Mouse (Mus musculus) left cerebral cortex, postnatal 25 days (tissue): ENCODE data around the gene Uap1l1. TPM values are rescaled to one million over a fixed set of nuclear protein-coding genes. Genes with fewer than 3 reads are reported as not detected.
A peak's percentile ranks its signal among the peaks of the same experiment; 100 is the strongest.
"Not testable (repeated sequence)": the region's sequence is repeated elsewhere in the genome, so short reads cannot be mapped to it uniquely, and the experiment has no call there.

Experiments used
- DNase-seq, 2 experiments: peaks; one replicate each; pipeline ENCODE4 v3.0.0; 2022; ENCODE audit warnings: low spot score in 2 of 2, mixed read lengths in 1 of 2
- intact Hi-C: fragments of 180-260 bp; cut with DNase I; formaldehyde crosslinking; loops from one replicate; pipeline ENCODE4 v1.15.1; 2025
- total RNA-seq, 2 experiments: library from RNA; stranded (reverse); gene quantifications; 2 replicates each; pipeline ENCODE4 v1.2.3; 2021

Uap1l1 gene
- total RNA-seq: 10 to 100 TPM; 11.3 to 14.0 TPM

DNA sequence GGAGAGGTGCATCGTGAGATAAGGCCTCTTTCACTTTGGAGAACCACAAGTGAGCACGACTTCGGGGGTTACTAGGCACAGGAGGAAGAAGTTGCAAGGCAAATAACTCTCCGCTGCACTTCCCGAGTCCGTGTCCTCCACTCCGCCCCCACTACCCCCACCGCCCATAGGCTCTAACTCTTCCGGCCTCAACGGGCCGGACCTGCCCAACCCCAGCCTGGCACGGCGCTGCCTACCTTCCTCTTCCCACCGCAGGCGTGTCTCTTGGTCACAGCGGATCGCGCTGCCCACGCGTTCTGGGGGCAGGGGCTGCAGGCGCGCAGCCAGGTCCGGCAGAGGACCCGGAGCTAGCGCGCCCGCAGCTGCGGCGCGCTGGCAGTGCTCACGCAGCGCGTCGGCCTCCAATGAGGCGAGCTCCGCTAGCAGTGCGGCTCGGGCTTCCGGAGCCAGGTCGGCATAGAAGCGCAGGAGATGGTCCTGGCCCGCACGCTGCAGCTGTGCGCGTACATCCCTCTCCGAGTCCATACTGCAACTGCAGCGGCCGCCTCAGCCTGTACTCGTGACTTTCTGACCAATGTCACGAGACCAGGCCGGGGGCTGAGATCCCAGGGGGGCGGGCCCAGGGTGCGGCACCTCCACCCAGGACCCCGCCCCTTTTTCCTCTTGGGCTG lies at the start of gene Uap1l1:
Uap1l1 (minus strand) TSS at position 592 of the 671 bp plus-strand sequence.
- intact Hi-C loops: loop anchor here (5.0 kb wide), 1 partner anchor 37 kb away; no protein-coding TSS in a partner anchor
- DNase-seq: peak; percentile 60 to 62

DNA sequence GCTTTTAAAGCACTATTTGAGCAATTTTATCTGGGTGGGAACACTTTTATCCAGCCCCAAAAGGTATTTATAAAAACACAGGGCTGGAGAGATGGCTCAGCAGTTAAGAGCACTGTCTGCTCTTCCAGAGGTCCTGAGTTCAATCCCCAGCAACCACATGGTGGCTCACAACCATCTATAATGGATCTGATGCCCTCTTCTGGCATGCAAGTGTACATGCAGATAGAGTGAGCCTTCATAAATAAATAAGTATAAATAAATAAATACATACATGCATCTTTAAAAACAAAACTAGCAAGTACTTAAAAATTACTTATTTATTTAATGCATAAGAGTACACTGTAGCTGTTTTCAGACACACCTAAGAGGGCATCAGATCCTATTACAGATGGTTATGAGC lies 48.0 kb upstream of the Uap1l1 start:
- intact Hi-C loops, DNase-seq: not testable (repeated sequence)

DNA sequence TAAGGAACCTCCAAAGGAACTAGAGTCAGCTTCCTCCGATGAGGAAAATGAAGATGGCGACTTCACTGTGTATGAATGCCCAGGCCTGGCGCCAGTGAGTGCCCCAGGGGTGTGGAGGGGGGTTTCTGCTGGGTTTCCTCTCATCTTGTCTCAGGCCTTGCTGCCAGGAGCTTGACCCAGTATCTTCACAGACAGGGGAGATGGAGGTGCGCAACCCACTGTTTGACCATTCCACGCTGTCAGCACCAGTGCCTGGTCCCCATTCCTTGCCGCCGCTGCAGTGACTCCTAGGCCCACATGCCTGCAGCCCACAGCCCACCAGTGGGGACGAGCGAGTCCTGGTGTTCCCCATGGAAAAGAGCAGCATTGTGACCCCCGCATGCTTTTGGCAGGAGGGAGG lies 43.4 kb upstream of the Uap1l1 start:
- intact Hi-C loops: no loop called here
- no peak for DNase-seq

DNA sequence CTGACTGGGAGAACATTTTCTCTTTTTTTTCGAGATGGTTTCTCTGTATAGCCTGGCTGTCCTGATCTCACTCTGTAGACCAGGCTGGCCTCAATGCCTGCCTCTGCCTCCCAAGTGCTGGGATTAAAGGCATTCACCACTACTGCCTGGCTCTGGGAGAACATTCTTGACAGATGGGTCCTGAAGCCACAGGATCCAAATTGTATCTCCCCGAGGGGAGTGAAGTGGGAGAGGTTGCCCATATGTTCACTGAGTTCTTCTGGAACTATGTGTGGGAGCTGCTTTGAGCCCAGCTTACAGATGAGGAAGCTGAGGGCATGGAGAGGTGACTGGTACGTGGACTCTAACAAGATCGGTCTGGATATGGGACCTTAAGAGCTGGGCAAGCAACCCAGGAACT lies 38.5 kb upstream of the Uap1l1 start:
- peak in 1 of 2 experiments; percentile 52 for DNase-seq
- intact Hi-C loops: loop anchor here (1.0 to 5.0 kb wide), 2 partner anchors 24 to 37 kb away; partner anchors contain the start of genes Abca2 and Uap1l1

DNA sequence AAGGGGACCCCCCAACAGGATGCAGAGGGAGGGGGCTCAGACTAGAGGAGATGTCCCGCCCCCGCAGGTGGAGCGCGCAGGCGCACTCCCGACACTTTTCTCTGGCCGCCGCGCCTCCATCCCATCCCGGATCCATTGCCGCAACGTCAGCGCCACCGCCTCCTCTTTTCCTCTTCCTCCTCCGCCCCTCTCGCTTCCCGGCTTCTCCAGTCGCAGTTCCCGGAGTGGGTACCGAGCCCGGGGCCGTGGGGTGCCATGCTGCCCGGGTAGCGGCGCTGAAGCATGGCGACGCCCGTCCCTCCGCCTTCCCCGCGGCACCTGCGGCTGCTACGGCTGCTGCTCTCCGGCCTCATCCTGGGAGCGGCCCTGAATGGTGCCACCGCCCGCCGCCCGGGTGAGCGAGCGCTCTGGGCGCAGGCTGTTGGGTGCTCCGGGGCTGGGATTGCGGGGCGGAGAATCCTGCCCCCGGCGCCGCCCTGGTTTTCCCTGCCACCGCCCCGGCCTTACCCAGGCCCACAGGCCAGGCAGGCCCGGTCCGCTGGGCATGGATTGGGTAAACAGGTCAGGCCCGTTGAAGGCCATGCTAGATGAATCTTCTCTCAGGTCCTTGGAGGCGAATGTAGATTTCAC lies 37.6 kb upstream of the Uap1l1 start:
- intact Hi-C loops: loop anchor here (1.0 to 5.0 kb wide), 2 partner anchors 25 to 36 kb away; partner anchors contain the start of genes Abca2 and Uap1l1
- DNase-seq: peak; percentile 89 to 96

DNA sequence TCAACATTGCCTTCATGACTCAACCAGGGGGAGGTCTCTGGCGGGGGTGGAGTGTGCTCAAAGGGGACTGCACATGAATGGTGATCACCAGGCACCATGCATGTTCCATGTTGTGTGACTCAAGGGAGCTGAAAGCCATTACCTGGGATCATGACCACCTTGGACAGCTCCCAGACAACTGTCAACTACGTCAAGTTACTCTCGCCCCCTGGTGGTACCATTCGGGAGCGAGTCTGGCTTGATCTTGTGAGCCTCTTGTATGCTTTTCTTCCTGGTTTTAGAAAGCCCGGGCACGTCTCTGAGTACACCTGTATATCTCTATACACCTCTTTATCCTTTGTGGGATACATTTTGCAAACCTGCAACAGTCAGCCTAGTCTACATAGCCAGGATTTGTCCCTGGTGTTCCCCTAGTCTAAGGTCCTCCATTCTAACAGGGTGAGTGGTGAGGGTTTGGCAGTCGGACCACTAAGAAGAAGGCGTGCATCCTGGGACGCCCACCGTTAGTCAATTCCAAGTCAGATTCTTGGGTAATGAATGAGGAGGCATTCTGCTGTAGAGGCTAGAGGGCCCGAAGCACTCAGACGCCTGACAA lies 37.0 kb upstream of the Uap1l1 start:
- intact Hi-C loops: loop anchor here (5.0 kb wide), 1 partner anchor 35 kb away; the partner anchor contains the start of gene Uap1l1

DNA sequence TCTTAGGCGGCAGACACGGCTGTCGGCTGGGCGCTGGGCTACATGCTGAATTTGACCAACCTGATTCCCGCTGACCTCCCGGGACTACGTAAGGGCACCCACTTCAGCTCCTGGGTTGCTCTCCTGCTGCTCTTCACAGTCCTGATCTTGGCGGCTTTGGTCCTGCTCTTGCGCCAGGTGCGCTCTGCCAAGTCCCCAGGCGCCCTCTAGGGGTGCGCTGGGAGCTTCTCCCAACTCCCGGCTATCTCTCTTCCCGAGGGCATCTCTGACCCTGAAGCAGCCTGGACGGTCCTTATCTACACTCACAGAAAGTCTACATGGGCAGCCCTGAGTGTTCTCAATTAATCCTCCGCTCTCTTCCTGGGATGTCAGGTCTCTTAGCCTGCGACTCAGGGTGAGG lies 35.3 kb upstream of the Uap1l1 start:
- DNase-seq: peak; percentile 61 to 71
- intact Hi-C loops: loop anchor here (2.0 to 5.0 kb wide), 2 partner anchors 24 to 33 kb away; partner anchors contain the start of gene Uap1l1

More for the DNA sequence above, 37.0 kb upstream of the Uap1l1 start:
- peak; percentile 70 to 73 for DNase-seq

DNA sequence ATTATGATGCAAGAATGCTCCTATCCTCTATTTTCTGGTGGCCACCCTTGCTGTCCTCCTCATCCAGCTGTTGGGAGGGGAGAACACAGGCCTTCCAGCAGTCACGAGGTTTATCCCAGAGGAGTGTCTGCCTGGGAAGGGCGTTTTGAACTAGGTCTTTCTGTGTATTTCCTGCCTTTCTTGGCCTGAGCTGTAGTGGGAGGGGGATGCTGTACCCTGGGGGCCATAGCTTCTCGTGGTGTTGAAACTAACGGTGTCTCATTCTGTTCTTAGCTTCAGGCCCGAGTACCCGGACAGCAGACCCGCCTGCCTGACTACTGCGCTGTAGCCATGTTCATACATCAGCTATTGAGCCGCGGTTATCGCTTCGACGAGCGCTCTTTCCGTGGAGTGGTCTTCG lies 34.8 kb upstream of the Uap1l1 start:
- intact Hi-C loops: loop anchor here (2.0 to 5.0 kb wide), 2 partner anchors 23 to 33 kb away; partner anchors contain the start of gene Uap1l1

DNA sequence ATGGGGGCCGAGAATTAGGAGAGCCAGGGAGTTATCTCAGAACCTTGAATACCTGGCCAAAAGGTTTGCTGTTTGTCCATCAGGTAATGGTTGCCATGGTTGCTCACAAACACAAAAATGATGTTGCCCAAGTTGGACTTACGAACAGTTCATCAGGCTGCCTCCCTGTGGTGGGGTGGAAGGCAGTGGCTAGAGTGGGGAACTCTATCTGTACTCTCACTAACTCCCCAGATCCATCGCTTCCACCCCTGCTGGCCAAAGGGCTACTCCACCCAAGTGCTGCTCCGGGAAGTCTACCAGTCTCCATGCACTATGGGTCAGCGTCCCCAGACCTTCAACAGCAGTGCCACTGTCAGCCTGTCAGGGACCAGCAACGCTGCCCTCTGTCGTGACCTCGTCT lies 33.6 kb upstream of the Uap1l1 start, which contains the start of gene Npdc1:
Npdc1 (plus strand) TSS at position 301 of the 400 bp plus-strand sequence.
- intact Hi-C loops: no loop called here
- no peak for DNase-seq

More for the DNA sequence above, 34.8 kb upstream of the Uap1l1 start:
- DNase-seq: no peak

DNA sequence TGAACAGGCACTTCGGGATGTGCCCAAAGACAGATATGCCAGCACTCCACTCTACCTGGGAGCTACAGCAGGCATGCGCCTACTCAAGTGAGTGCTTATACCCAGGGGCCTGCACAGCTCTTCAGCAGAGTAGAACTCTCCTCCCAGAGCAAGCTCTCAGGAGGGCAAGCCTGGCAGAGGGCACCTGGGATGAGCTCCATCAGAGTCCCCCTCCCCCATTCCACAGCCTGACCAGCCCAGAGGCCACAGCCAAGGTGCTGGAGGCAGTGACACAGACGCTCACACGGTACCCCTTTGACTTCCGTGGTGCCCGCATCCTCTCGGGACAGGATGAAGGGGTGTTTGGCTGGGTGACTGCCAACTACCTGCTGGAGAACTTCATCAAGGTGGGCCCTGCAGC lies 32.6 kb upstream of the Uap1l1 start:
- no peak for DNase-seq
- intact Hi-C loops: no loop called here

DNA sequence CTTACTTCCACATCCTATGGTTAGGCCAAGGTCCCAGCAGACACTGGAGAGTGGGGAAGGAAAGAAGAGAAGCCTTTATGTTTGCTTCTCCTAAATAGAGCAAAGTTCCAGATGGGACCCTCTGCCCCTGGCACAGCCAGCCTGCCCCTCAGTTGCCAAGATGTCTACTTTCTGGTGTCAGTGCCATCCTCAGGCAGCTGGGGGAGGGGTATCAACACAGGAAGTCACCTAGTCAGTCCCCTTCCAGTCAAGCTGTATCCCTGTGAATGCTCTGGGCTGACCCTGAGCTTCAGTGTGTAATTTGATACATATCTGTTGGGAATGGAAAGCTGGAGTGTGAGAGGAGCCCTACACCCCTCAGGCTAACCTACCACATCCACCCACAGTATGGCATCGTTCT lies 31.5 kb upstream of the Uap1l1 start:
- intact Hi-C loops: no loop called here
- no peak for DNase-seq

DNA sequence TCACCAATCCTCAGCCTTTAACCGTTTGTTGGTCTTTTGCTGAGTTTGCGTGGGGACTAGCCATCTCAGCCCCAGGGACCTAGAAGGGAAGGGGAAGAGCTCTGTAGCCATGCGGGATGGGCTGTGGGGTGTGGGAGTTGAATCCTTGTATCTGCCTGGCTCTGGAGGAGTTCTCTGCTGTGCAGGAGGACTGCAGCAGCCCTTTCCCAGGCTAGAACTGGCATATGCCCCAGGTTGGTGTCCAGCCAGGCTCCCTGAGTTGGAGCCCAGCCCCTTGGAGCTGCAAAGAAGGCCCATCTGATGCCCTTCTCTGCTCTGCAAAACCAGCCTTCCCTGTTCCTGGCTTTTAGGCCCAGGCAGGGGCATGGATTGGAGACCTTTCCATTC lies 31.1 kb upstream of the Uap1l1 start:
- DNase-seq: peak in 1 of 2 experiments; percentile 33
- intact Hi-C loops: no loop called here

DNA sequence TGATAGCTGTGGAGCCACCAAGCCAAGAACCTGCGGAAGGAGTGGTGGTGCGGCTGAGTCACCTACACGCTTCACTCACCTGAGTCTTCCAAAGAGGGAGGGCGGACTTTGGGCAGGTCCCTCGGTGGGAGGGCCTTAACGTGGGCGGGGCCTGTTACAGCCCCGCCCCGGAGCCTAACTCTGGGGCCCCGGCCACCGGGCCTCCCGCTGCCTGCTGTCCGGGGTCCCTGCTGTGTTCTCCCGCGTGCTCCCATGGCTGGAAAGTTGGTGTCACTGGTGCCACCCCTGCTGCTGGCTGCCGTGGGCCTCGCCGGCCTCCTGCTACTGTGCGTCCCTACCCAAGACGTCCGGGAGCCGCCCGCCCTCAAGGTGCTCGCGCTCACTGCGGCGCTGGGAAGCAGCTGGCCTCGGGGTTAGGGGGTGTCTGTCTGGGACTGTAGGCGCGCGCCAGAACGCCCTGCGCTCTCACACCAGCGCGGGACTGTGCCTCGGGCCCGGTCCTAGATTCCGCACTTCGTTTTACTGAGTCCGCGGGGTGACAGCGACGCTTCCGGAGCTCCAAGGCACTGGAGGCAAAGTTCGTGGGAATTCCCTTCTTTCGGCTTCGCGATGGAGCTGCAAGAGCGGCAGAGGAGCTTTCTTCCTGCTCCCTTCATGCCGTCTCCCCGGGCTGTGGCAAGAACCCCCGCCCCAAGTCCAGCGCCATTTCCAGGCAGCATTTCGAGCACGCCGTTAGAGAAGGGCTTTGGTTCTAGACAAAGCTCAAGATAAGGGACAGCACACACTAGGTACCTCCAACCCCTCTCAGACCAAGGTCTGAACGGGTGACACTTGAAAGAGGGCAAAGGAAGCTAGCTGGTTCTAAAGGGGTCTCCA lies 30.5 kb upstream of the Uap1l1 start, which contains the start of gene Entpd2:
Entpd2 (plus strand) TSS at position 154 of the 876 bp plus-strand sequence.
- intact Hi-C loops: no loop called here
- DNase-seq: no peak

DNA sequence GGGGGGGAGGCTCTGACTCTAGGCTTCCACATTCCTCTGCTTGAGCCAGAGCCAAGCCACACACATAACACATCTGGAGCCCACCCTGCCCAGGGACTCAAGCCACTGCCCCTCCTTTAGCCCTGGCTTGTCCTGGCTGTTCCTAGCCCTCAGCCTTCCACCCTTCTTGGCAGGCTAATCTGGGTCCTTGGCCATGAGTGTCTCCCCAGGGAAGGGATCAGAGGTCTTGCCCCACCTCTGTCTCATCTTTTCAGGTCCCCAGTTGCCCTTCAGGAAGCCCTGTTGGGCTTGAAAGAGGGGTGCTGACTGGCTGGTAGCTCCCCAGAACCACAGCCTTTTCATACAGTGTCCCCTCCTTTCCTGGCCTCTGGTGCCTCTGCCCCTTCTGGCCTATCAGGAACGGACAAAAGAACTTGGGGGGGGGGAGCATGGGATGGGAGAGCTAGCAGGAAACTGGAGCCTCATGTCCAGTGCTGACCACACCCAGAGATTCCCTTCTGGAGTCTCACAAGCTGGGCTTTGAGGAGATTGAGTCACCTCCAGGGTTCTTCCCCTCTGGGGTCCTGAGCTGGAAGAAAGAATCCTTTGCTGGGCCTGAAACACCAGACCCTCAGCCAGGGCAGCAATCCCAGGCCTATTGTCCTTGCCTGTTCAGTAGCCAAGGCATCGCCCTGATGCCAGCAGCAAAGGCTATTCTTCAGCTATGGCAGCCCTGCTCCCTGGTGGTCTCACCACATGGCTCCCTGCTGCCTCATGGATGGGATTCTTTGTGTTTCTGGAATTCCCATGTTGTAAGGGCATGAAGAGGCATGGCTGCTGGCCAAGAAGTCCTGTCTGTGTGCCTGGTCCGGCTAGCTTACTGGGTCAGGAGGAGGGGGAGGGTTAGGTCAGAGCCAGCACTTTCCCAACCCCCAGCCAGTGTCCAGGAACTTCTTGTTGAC lies 29.1 kb upstream of the Uap1l1 start:
- intact Hi-C loops: no loop called here
- peak in 1 of 2 experiments; percentile 37 for DNase-seq

DNA sequence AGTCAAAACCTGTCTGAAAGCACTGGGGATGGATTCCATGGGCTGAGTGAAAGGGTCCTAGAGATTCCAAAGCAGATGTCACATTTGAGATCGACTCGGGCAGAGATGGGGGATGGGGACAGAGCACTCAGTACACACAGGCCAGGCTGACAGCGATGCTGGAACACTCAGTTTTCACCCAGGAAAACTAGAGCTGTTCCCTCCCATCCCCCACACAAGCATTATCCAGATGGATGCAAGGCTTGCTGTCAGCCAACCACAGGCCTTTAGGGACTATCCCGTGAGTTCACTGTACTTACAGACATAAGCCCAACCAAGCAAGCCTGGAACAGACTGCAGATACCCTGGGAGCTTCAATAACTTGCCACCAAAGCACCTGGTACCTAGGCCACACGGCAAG lies 25.8 kb upstream of the Uap1l1 start:
- no peak for DNase-seq
- intact Hi-C loops: no loop called here

DNA sequence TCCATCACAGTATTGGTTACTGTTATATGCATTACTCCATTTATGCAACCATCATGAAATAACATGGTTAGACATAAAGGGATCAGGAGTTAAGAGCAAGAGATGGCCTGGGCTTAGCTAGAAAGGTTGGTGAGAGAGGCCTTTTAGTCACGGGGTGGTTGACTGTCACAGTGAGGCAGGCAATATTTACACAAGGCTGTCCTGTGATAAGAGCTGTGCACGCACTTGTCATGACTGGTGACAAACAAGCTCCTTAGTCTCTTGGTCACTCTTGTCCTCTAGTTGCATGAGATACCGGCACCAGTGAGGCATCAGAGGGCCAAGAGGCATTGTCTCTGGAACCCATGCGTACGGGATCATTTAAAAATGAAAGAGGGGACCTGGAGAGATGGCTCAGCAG lies 19.0 kb upstream of the Uap1l1 start:
- intact Hi-C loops: no loop called here
- DNase-seq: no peak

DNA sequence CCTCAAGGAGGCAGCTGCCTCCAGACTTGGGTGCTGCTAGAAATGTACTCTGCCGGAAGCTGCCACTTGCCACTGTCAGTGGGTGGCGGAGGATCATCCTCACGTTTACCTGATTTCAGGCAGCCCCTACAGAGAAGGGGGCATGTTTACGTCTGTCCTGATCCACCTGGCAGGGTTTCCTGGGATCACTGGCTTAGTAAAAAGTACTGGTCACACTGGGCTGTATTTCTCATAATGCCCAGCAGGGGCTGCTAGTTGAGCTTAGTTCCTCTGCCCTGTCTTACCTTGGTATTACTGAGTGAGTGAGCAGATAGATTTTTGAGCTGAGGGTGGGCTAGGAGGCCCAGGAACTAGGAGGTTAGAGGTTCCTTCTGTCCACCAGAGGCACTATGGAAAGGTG lies 11.1 kb upstream of the Uap1l1 start:
- intact Hi-C loops: loop anchor here (2.0 kb wide), 1 partner anchor 24 kb away; no protein-coding TSS in a partner anchor
- DNase-seq: peak; percentile 57 to 59

DNA sequence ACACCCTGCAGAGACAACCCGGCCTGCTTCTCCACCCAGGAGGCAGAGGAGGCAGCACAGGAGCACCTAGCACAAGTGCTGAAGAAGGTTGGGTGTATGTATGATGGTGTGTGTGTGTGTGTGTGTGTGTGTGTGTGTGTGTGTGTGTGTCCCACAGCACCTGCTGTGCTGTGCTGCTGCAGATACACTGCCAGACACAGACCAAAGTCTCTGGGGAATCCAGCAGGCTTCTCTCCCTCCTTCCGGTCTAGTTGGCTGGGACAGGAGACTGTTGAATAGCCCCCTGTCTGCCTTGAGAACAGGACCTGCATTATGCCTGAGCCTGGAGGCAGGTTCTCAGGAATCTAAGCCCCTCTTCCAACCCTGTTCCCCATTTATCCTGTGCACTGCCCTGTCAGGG lies 7.9 kb upstream of the Uap1l1 start:
- intact Hi-C loops: no loop called here
- DNase-seq: no peak
